9 mouse cellular contexts compared by ENCODE assay signal in the genomic region with DNA sequence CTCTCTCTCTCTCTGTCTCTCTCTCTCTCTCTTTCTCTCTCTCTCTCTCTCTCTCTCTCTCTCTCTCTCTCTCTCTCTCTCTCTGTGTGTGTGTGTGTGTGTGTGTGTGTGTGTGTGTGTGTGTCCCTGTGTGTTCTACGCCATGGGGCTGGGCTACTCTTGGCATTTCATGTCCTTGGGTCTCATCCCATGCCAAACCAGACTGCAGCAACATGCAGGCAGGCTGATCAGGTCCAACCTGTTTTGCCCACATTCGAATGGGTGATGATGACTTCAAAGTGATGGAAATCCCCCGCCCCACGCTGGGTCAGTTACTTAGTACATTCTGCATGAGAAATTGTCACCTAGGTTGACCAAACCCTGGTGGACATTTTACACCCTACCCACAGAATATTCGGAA. TPM values are rescaled to one million over a fixed set of nuclear protein-coding genes. Genes with fewer than 3 reads are reported as not detected.
DNase-seq lines count a peak whose midpoint lies in the region; ATAC-seq lines count a peak whose summit lies in the region.
"Not testable (repeated sequence)": the region's sequence is repeated elsewhere in the genome, so short reads cannot be mapped to it uniquely, and the experiment has no call there.
"Had no signal": no experiment of that assay in that cellular context is flagged by ENCODE, and none has a peak within 500 bp of the region (broad histone marks: within the 10 kb centered on the region; RNA-seq: fewer than 3 reads in every experiment).

No protein-coding gene starts in this region.

- 35% methylated on average over 5 of the region's 5 CpGs for WGBS in forebrain, embryonic 16.5 days
- 61% methylated on average over 5 of the region's 5 CpGs for WGBS in hindbrain, embryonic 14.5 days
- WGBS in limb, embryonic 12.5 days = 70% methylated on average over 5 of the region's 5 CpGs
- WGBS in midbrain, embryonic 16.5 days = 58% methylated on average over 5 of the region's 5 CpGs
- 61% methylated on average over 5 of the region's 5 CpGs for WGBS in neural tube, embryonic 15.5 days

- peak overlapping the region; percentile 41 for H3K4me2 ChIP-seq in forebrain, embryonic 16.5 days (ENCODE audit: low read length)
- H3K4me2 ChIP-seq in hindbrain, embryonic 14.5 days (replicated peaks) = peak overlapping the region; percentile 48
- peak overlapping the region; percentile 59; the same call in 1 of the 2 replicates for H3K4me2 ChIP-seq in limb, embryonic 12.5 days
- H3K4me2 ChIP-seq in midbrain, embryonic 16.5 days (ENCODE audit: low read length) = peak overlapping the region; percentile 59
- H3K4me2 ChIP-seq in neural tube, embryonic 15.5 days = peak overlapping the region; percentile 54

- not testable (repeated sequence) for H3K27ac ChIP-seq in forebrain, embryonic 16.5 days (ENCODE audit: low read length); limb, embryonic 12.5 days; midbrain, embryonic 16.5 days (ENCODE audit: low read length); neural tube, embryonic 15.5 days (replicated peaks)
- H3K27ac ChIP-seq in hindbrain, embryonic 14.5 days = peak overlapping the region; percentile 29; the same call in 1 of the 2 replicates

- not testable (repeated sequence) for H3K9me3 ChIP-seq in forebrain, embryonic 16.5 days (ENCODE audit: control insufficient read depth, low read length); hindbrain, embryonic 14.5 days (ENCODE audit: control insufficient read depth, low read length); limb, embryonic 12.5 days; midbrain, embryonic 16.5 days (replicated peaks; ENCODE audit: control insufficient read depth, low read length, poor library complexity, severe bottlenecking); neural tube, embryonic 15.5 days (replicated peaks)

- H3K4me1 ChIP-seq in forebrain, embryonic 16.5 days (replicated peaks; ENCODE audit: control insufficient read depth, insufficient read depth, low read length); hindbrain, embryonic 14.5 days (replicated peaks; ENCODE audit: control insufficient read depth, insufficient read depth, low read length); limb, embryonic 12.5 days (replicated peaks); midbrain, embryonic 16.5 days (ENCODE audit: control insufficient read depth, insufficient read depth, low read length); neural tube, embryonic 15.5 days: not testable (repeated sequence)

- ATAC-seq in forebrain, embryonic 16.5 days; hindbrain, embryonic 14.5 days (ENCODE audit: low FRiP score); limb, embryonic 12.5 days (ENCODE audit: insufficient number of reproducible peaks, insufficient read depth, low FRiP score, low TSS enrichment, low read depth); midbrain, embryonic 16.5 days: not testable (repeated sequence)
- ATAC-seq in neural tube, embryonic 15.5 days (ENCODE audit: low FRiP score) = 0 out of 2 replicates have a peak, but pooled peaks have one; percentile 49

- peak overlapping the region; percentile 21 for H3K4me3 ChIP-seq in forebrain, embryonic 16.5 days (replicated peaks; ENCODE audit: low read length)
- peak overlapping the region; percentile 37 for H3K4me3 ChIP-seq in hindbrain, embryonic 14.5 days (replicated peaks; ENCODE audit: low read length)
- not testable (repeated sequence) for H3K4me3 ChIP-seq in limb, embryonic 12.5 days (replicated peaks)
- peak overlapping the region; percentile 49 for H3K4me3 ChIP-seq in midbrain, embryonic 16.5 days (ENCODE audit: low read depth, low read length)
- H3K4me3 ChIP-seq in neural tube, embryonic 15.5 days (replicated peaks) = 0 out of 2 replicates have a peak overlapping the region, but pooled peaks have one; percentile 48

- not testable (repeated sequence) for H3K27me3 ChIP-seq in forebrain, embryonic 16.5 days (replicated peaks; ENCODE audit: control insufficient read depth, insufficient read depth, low read length); hindbrain, embryonic 14.5 days (ENCODE audit: control insufficient read depth, insufficient read depth, low read length); midbrain, embryonic 16.5 days (ENCODE audit: control insufficient read depth, insufficient read depth, low read depth, low read length); neural tube, embryonic 15.5 days (replicated peaks)
- peaks cover 37% of the 10 kb centered on the region for H3K27me3 ChIP-seq in limb, embryonic 12.5 days

- not testable (repeated sequence) for H3K36me3 ChIP-seq in forebrain, embryonic 16.5 days (ENCODE audit: control insufficient read depth, insufficient read depth); hindbrain, embryonic 14.5 days (replicated peaks; ENCODE audit: control insufficient read depth, insufficient read depth); limb, embryonic 12.5 days; midbrain, embryonic 16.5 days (ENCODE audit: control insufficient read depth, insufficient read depth, low read length); neural tube, embryonic 15.5 days

- DNase-seq in 3134 (ENCODE audit: extremely low read depth, insufficient read length, low spot score) = peak; percentile 59
- DNase-seq in cerebellum, postnatal 14 days = peak; percentile 12 to 15
- peak; percentile 10 for DNase-seq in fat pad, adult 2 months (ENCODE audit: extremely low read depth, low read depth, low spot score)
- DNase-seq in hindbrain, embryonic 14.5 days (ENCODE audit: low spot score) = not testable (repeated sequence)

- H3K9ac ChIP-seq in forebrain, embryonic 16.5 days (replicated peaks; ENCODE audit: low read depth, low read length); hindbrain, embryonic 14.5 days; limb, embryonic 12.5 days (replicated peaks); midbrain, embryonic 16.5 days (ENCODE audit: low read depth, low read length); neural tube, embryonic 15.5 days (replicated peaks): not testable (repeated sequence)

RNA-seq across cellular contexts. Expression of gene Pak3, which starts 1.1 kb away (rescaled TPM):
- polyA plus RNA-seq in forebrain, embryonic 16.5 days (2015; fragmentation: Nextera tagmentation; extraction: Ambion mirVana) = 166 and 180 TPM in 2 replicates
- 253 and 301 TPM in 2 replicates for polyA plus RNA-seq in hindbrain, embryonic 14.5 days (2014; fragmentation: Nextera tagmentation; extraction: Ambion mirVana)
- 14.0 and 16.8 TPM in 2 replicates for polyA plus RNA-seq in limb, embryonic 12.5 days (2016; fragmentation: Nextera tagmentation; extraction: Ambion mirVana)
- polyA plus RNA-seq in midbrain, embryonic 16.5 days (2015; fragmentation: Nextera tagmentation; extraction: Ambion mirVana) = 269 and 294 TPM in 2 replicates
- polyA plus RNA-seq in neural tube, embryonic 15.5 days (2015; fragmentation: Nextera tagmentation; extraction: Ambion mirVana) = 222 and 249 TPM in 2 replicates
- polyA plus RNA-seq: G1E had no signal
